Mouse (Mus musculus): ENCODE results near the gene Eif4enif1.

DNA sequence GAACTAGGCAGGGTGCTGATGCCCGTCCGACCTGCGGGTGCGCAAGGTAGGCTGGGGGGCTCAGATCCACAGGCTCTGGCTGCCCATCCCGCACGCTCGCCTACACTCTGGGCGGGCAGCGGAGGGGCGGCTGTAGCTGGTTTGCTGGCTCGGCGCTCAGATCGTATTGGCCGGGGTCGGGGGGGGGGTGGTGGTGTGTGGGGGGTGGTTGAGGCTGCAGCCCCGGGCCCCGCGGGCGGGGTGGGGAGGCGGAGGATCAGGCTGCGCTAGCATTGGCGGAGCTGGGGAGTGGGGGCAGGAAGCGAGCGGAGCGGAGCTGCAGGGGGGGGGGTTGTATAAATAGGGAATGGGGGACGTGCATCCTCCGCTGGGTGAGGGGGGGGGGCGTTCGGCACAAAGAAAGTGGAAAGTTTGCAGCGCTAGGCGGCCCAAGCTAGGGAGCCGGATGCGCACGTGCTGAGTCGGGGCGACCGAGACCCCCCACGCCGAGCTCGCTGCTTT is 87.2 kb downstream of the Eif4enif1 start:
- TF ChIP-seq CTCF (IDR thresholded peaks at IDR 0.05) (no peak), EP300 (IDR thresholded peaks at IDR 0.05) (peak; percentile 14)
